Mouse (Mus musculus) left cerebral cortex, adult 8-10 months (tissue): ENCODE data around the gene Iqcg. TPM values are rescaled to one million over a fixed set of nuclear protein-coding genes. Genes with fewer than 3 reads are reported as not detected.

Experiments
- DNase-seq, 2 experiments: peaks; one replicate each; pipeline ENCODE4 v3.0.0; 2022; ENCODE audit warnings: low spot score in 2 of 2
- microRNA-seq, 2 experiments: library from miRNA; unstranded; fragments of <30 nt; microRNA quantifications; one replicate each; pipeline ENCODE4 v1.2.0; 2022
- total RNA-seq, 4 experiments: library from RNA; stranded (reverse); gene quantifications; 2 replicates each; pipeline ENCODE4 v1.2.4; 2022

Gene Iqcg
- total RNA-seq, 4 experiments from 2014 or later, result 3.1 to 6.3 (median 4.9) TPM

DNA sequence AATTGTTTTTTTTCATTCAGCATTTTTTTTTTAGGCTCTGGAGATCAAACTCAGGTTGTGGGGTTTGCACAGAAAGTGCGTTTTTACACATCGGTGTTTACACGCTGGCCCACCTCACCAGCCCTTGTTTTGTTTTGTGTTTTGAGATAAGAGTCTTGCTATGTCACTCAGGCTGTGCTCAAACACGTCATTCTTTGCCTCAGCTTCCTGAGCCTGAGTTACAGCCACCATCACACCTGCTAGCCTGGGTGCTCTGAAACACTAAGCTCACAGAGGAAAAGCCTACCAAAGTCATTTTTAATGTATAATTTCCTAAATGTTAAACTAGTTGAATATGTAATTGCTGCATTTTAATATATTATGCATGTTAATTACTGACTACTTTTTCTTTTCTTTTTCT, 74.6 kb downstream of the Iqcg start:
- no peak for DNase-seq

DNA sequence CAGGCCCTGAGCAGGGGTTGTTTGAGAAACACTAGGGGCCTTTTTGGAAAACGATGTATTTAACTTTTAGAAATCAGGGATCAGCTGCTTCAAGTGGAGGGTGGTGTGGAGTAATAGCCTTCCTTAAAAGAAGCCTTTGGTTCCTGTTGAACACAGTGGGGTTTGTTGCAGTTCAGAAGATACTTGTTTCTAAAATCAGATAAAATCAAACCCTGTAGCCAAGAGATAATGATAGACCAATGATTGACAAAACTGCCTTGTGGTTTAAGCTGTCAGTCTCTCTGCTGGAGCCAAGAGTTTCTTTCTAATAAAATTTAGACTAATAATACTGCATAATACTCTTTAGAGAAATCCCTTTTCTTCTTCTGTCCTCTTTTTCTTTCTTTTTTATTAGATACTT, 75.8 kb downstream of the Iqcg start:
- DNase-seq, result no peak

DNA sequence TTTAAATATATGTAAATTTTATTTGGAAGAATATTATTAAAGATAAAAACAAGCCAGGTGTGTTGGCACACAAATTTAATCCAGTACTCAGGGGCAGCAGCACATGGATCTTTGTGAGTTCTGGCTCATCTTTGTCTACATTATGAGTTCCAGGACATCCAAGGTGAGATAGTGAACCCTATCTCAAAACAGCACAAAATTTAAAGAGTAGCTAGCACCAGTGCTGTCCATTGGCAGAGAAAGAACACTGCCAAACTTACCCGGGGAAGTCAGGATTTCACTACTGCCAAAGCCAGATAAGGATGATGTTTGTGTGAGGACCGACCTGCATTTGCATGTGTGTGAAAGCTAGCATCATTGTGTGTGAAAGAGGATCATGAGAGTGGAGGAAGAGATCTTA, 83.0 kb downstream of the Iqcg start:
- no peak for DNase-seq

GRCm38 (mm10) chr16:32972535-32972934, 83.5 kb downstream of the Iqcg start:
- DNase-seq, result no peak

Small RNA genes within 50 kb of the gene (microRNA-seq; reads per million reads assigned to microRNA genes)
- gene Gm22231 (0 reads per million in 2 experiments), gene Mir1947 (0.22 to 1.1 reads per million in 2 experiments)

Other genes starting within 250 kb of the Iqcg start
- not detected for gene Smbd1, start 245.7 kb downstream of the Iqcg start, total RNA-seq
- gene Fyttd1, start 178.7 kb downstream of the Iqcg start, total RNA-seq, result 100 to 1,000 TPM in 2 of 4 experiments, 10 to 100 TPM in 2; 94.8 to 117 (median 99.8) TPM
- gene Rubcn, start 178.5 kb downstream of the Iqcg start, total RNA-seq, result 10 to 100 TPM; 63.9 to 74.1 (median 69.3) TPM
- 10 to 100 TPM; 34.4 to 51.8 (median 42.0) TPM for gene Lrch3, start 142.1 kb downstream of the Iqcg start, total RNA-seq
- 100 to 1,000 TPM; 315 to 399 (median 349) TPM for gene Rpl35a, start 235 bp upstream of the Iqcg start, total RNA-seq
- 10 to 100 TPM in 3 of 4 experiments, 1 to 10 TPM in 1; 9.2 to 14.9 (median 11.5) TPM for gene Lmln, start 6.3 kb upstream of the Iqcg start, total RNA-seq
- 10 to 100 TPM; 14.8 to 18.9 (median 16.7) TPM for gene Osbpl11, start 128.9 kb upstream of the Iqcg start, total RNA-seq
- 10 to 100 TPM; 32.0 to 36.1 (median 32.4) TPM for gene Snx4, start 195.2 kb upstream of the Iqcg start, total RNA-seq